Mouse (Mus musculus) Patski (cell line): ENCODE measurements at regions not wholly inside any gene's neighbourhood (a gene's known extent, or its start where the extent isn't known, plus 50 kb on each side); places are given as distances from the start of the nearest gene placed in this dataset.
"Not testable (repeated sequence)": the region's sequence is repeated elsewhere in the genome, so short reads cannot be mapped to it uniquely, and the experiment has no call there.

Experiments
- ATAC-seq: fragments of 100-300 bp; one replicate; pipeline ENCODE4 v1.8.0; 2021
- CTCF ChIA-PET: fragments of 350-600 bp; sonication (Branson Sonifier 250); formaldehyde crosslinking; loops from one replicate; lab custom pipeline; 2022; ENCODE audit warnings: inconsistent platforms; lab: Charles Lee
- POLR2A ChIA-PET: fragments of 350-600 bp; sonication (Branson Sonifier 250); formaldehyde crosslinking; loops from one replicate; lab custom pipeline; 2022; ENCODE audit warnings: antibody characterized with exemption, inconsistent platforms; lab: Charles Lee
- DNase-seq: peaks from one replicate; pipeline ENCODE4 v3.0.0-alpha.2; 2011; ENCODE audit warnings: low read depth, low spot score
- H3K27me3 ChIP-seq: fragments of 371-371 bp; one replicate; pipeline ENCODE4 v1.5.1; 2021
- CTCF ChIP-seq: fragments of 100-300 bp; IDR thresholded peaks from one replicate; pipeline ENCODE4 v1.5.1; 2021
- in situ Hi-C: fragments of 300-500 bp; cut with MboI; formaldehyde crosslinking; loops from 3 replicates; pipeline ENCODE4 v1.11.1; 2018; ENCODE audit warnings: low pct_unique_long_range_greater_than_20kb, mixed read lengths

- ChIA-PET CTCF (no interaction called here), POLR2A (no interaction called here)
- DNase-seq: no peak
- in situ Hi-C loops: no loop called here
- ATAC-seq: no peak
- no peaks in the 10 kb centered on the region for H3K27me3 ChIP-seq
- no peak for TF ChIP-seq CTCF
Measured at GRCm38 (mm10) chr13:75295818-75296217, 206.2 kb downstream of the Pcsk1 start.

- no peaks in the 10 kb centered on the region for H3K27me3 ChIP-seq
- ChIA-PET CTCF (no interaction called here), POLR2A (no interaction called here)
- DNase-seq (no peak), ATAC-seq (no peak)
- no peak for TF ChIP-seq CTCF
- in situ Hi-C loops: no loop called here
Measured at GRCm38 (mm10) chr13:75319780-75320179, 230.2 kb downstream of the Pcsk1 start.

GRCm38 (mm10) chr13:75320239-75320638 is 230.6 kb downstream of the Pcsk1 start:
- H3K27me3 ChIP-seq: no peaks in the 10 kb centered on the region
- ChIA-PET POLR2A (no interaction called here), CTCF (no interaction called here)
- no peak for TF ChIP-seq CTCF
- ATAC-seq (no peak), DNase-seq (no peak)
- in situ Hi-C loops: no loop called here

GRCm38 (mm10) chr13:75337054-75337453 is 247.4 kb downstream of the Pcsk1 start:
- DNase-seq: no peak
- no peaks in the 10 kb centered on the region for H3K27me3 ChIP-seq
- no peak for ATAC-seq
- in situ Hi-C loops: no loop called here
- CTCF ChIA-PET: no interaction called here
- POLR2A ChIA-PET: no interaction called here
- no peak for TF ChIP-seq CTCF

GRCm38 (mm10) chr13:75343422-75343821 is 253.8 kb downstream of the Pcsk1 start:
- DNase-seq (no peak), ATAC-seq (no peak)
- ChIA-PET POLR2A (no interaction called here), CTCF (no interaction called here)
- H3K27me3 ChIP-seq: no peaks in the 10 kb centered on the region
- TF ChIP-seq CTCF: no peak
- in situ Hi-C loops: no loop called here

- ATAC-seq (no peak), DNase-seq (no peak)
- no peaks in the 10 kb centered on the region for H3K27me3 ChIP-seq
- ChIA-PET CTCF (interaction anchor here (0.7 kb wide), 1 partner anchor 169 kb away, joined by 3 read pairs; no protein-coding TSS in a partner anchor), POLR2A (no interaction called here)
- no peak for TF ChIP-seq CTCF
- in situ Hi-C loops: no loop called here
Measured at GRCm38 (mm10) chr13:75366723-75367426, 277.2 kb downstream of the Pcsk1 start.

GRCm38 (mm10) chr13:75368249-75368800 is 278.7 kb downstream of the Pcsk1 start:
- no peaks in the 10 kb centered on the region for H3K27me3 ChIP-seq
- no peak for ATAC-seq
- in situ Hi-C loops: no loop called here
- DNase-seq: no peak
- TF ChIP-seq CTCF: no peak
- CTCF ChIA-PET: no interaction called here
- POLR2A ChIA-PET: no interaction called here

- DNase-seq, in situ Hi-C loops, ATAC-seq, H3K27me3 ChIP-seq, POLR2A ChIA-PET: not testable (repeated sequence)
- CTCF ChIA-PET: interaction anchor here (0.6 kb wide), 1 partner anchor 215 kb away, joined by 3 read pairs; no protein-coding TSS in a partner anchor
Measured at GRCm38 (mm10) chr13:75377100-75377499, 287.5 kb downstream of the Pcsk1 start.

GRCm38 (mm10) chr13:75377717-75378116 is 288.1 kb downstream of the Pcsk1 start:
- ATAC-seq: no peak
- POLR2A ChIA-PET: no interaction called here
- in situ Hi-C loops: no loop called here
- CTCF ChIA-PET: interaction anchor here (0.6 kb wide), 1 partner anchor 214 kb away, joined by 3 read pairs; no protein-coding TSS in a partner anchor
- H3K27me3 ChIP-seq: no peaks in the 10 kb centered on the region
- TF ChIP-seq CTCF: no peak
- no peak for DNase-seq

- ATAC-seq (no peak), DNase-seq (no peak)
- ChIA-PET POLR2A (no interaction called here), CTCF (interaction anchor here (0.6 kb wide), 1 partner anchor 103 kb away, joined by 3 read pairs; no protein-coding TSS in a partner anchor)
- TF ChIP-seq CTCF: no peak
- no peaks in the 10 kb centered on the region for H3K27me3 ChIP-seq
- in situ Hi-C loops: no loop called here
Measured at GRCm38 (mm10) chr13:75384631-75385340, 295.2 kb downstream of the Pcsk1 start.

GRCm38 (mm10) chr13:75389211-75389610 is 299.6 kb downstream of the Pcsk1 start:
- in situ Hi-C loops: no loop called here
- H3K27me3 ChIP-seq: no peaks in the 10 kb centered on the region
- DNase-seq (no peak), ATAC-seq (no peak)
- CTCF ChIA-PET: interaction anchor here (0.8 kb wide), 1 partner anchor 10 kb away, joined by 3 read pairs; no protein-coding TSS in a partner anchor
- TF ChIP-seq CTCF: no peak
- POLR2A ChIA-PET: no interaction called here
